Mouse (Mus musculus): Measurements from ENCODE around the gene Mus81.

DNA sequence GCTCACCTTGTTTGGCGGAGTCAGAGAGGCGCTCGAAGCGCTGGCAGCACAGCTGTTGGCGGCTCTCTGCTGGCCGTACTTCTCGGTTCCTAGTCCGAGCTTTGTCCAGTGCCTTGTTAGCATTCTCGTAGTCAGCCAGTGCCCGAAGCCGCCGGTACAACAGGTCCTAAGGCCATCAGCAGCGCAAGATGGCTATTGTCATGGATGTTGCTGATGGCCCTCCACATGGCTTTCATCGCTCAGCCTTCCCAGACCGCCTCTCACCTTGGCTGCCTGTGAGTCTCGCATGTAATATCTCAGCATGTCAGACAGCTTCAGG lies 7.8 kb upstream of the Mus81 start:
- TF ChIP-seq POLR2A (IDR thresholded peaks at IDR 0.05; ENCODE audit: borderline replicate concordance, insufficient read depth, low read length) (no peak), CTCF (IDR thresholded peaks at IDR 0.05; ENCODE audit: borderline replicate concordance, insufficient read depth, low read depth, low read length) (no peak)

Data from cerebellum, adult 2 months (tissue).